Mouse (Mus musculus) liver, embryonic 15.5 days (tissue): ENCODE measurements around the gene Rnf186. TPM values are rescaled to one million over a fixed set of nuclear protein-coding genes. Genes with fewer than 3 reads are reported as not detected.

Experiments
- ATAC-seq: fragments of 200-750 bp; cut with Nextera tagmentation; 2 replicates; pipeline ENCODE4 v1.8.0; 2017; ENCODE audit warnings: moderate number of reproducible peaks, mild to moderate bottlenecking, moderate library complexity; ENCODE audit not compliant: insufficient read depth
- H3K27ac ChIP-seq: fragments of 300-500 bp; sonication (generic); replicated peaks from 2 replicates; pipeline ENCODE4 v1.5.1; 2015; ENCODE audit warnings: mild to moderate bottlenecking, inconsistent platforms
- H3K27me3 ChIP-seq: fragments of 300-500 bp; sonication (generic); 2 replicates; pipeline ENCODE4 v1.6.1; 2015; ENCODE audit warnings: mild to moderate bottlenecking, inconsistent platforms
- H3K36me3 ChIP-seq: fragments of 300-500 bp; sonication (generic); replicated peaks from 2 replicates; pipeline ENCODE4 v1.6.1; 2015; ENCODE audit warnings: moderate library complexity, mild to moderate bottlenecking, inconsistent platforms
- H3K4me1 ChIP-seq: fragments of 300-500 bp; sonication (generic); replicated peaks from 2 replicates; pipeline ENCODE4 v1.6.1; 2015; ENCODE audit warnings: inconsistent platforms
- H3K4me2 ChIP-seq: fragments of 300-500 bp; sonication (generic); 2 replicates; pipeline ENCODE4 v1.6.1; 2015; ENCODE audit warnings: moderate library complexity, mild to moderate bottlenecking, inconsistent platforms
- H3K4me3 ChIP-seq: fragments of 300-500 bp; sonication (generic); replicated peaks from 2 replicates; pipeline ENCODE4 v1.5.1; 2015; ENCODE audit warnings: mild to moderate bottlenecking, inconsistent platforms
- H3K9ac ChIP-seq: fragments of 300-500 bp; sonication (generic); 2 replicates; pipeline ENCODE4 v1.6.1; 2015; ENCODE audit warnings: moderate library complexity, mild to moderate bottlenecking, inconsistent platforms
- H3K9me3 ChIP-seq: fragments of 300-500 bp; sonication (generic); replicated peaks from 2 replicates; pipeline ENCODE4 v1.6.1; 2016; ENCODE audit warnings: inconsistent platforms
- WGBS: fragments of 180-500 bp; shearing (Covaris S2); methylation state at CpG from one replicate; pipeline ENCODE4 v1.1.7; 2015; ENCODE audit warnings: mixed read lengths; ENCODE audit not compliant: insufficient replicate concordance; 5-methylcytosine and 5-hydroxymethylcytosine counted together
- polyA plus RNA-seq: library from polyadenylated mRNA; unstranded; fragments of >200 nt; fragmentation: Nextera tagmentation; extraction: Ambion mirVana; gene quantifications from 2 replicates; pipeline ENCODE4 v1.2.1, GENCODE M21; 2015

Rnf186 gene
- polyA plus RNA-seq, 1 experiment from 2014 or later = 0.33 TPM

DNA sequence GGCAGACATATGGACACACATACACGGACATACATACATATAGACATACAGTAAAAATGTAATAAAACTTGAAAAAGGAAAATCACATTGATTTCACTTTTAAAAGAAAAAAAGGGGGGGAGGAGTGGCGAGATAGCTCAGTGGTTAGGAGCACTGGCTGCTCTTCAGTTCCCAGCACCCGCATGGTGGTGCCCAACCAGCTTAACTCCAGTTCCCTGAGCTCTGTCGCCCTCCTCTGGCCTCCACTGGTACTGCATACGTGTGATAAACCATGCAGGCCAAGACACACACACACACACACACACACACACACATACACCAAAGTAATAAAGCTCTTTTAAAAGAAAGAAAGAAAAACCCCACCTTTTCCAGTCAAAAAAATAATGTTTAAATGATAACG is 47.9 kb downstream of the Rnf186 start:
- no peak overlapping the region for H3K27ac ChIP-seq
- no peak overlapping the region for H3K4me3 ChIP-seq
- peaks cover 5% of the 10 kb centered on the region for H3K4me1 ChIP-seq
- H3K4me2 ChIP-seq = no peak overlapping the region
- no peak overlapping the region for H3K9ac ChIP-seq
- no peaks in the 10 kb centered on the region for H3K36me3 ChIP-seq
- no peaks in the 10 kb centered on the region for H3K27me3 ChIP-seq
- ATAC-seq = no peak
- WGBS = 60% methylated on average over 6 of the region's 6 CpGs
- no peaks in the 10 kb centered on the region for H3K9me3 ChIP-seq

Other genes starting within 250 kb of the Rnf186 start
- not detected in 2 replicates for gene Pla2g2c, start 242.3 kb upstream of the Rnf186 start, polyA plus RNA-seq
- 0.06 and 0.08 TPM in 2 replicates for gene Ubxn10, start 229.9 kb upstream of the Rnf186 start, polyA plus RNA-seq
- gene Pla2g2f, start 209.5 kb upstream of the Rnf186 start, polyA plus RNA-seq = 0.06 TPM in 1 of 2 replicates, not detected in the other
- 0.06 TPM in 1 of 2 replicates, not detected in the other for gene Pla2g2d, start 191.4 kb upstream of the Rnf186 start, polyA plus RNA-seq
- gene Pla2g5, start 103.6 kb upstream of the Rnf186 start, polyA plus RNA-seq = 0.18 TPM in 1 of 2 replicates, not detected in the other
- gene Gm13030, start 93.1 kb upstream of the Rnf186 start, polyA plus RNA-seq = not detected in 2 replicates
- gene Pla2g2e, start 89.2 kb upstream of the Rnf186 start, polyA plus RNA-seq = not detected in 2 replicates
- gene Otud3, start 53.2 kb upstream of the Rnf186 start, polyA plus RNA-seq = 1.4 and 1.6 TPM in 2 replicates
- 2.9 and 3.8 TPM in 2 replicates for gene Tmco4, start 5.8 kb downstream of the Rnf186 start, polyA plus RNA-seq
- not detected in 2 replicates for gene Htr6, start 108.5 kb downstream of the Rnf186 start, polyA plus RNA-seq
- gene Nbl1, start 125.9 kb downstream of the Rnf186 start, polyA plus RNA-seq = 2.6 and 3.0 TPM in 2 replicates
- gene Minos1, start 164.0 kb downstream of the Rnf186 start, polyA plus RNA-seq = 228 and 290 TPM in 2 replicates
- 148 and 153 TPM in 2 replicates for gene Capzb, start 225.8 kb downstream of the Rnf186 start, polyA plus RNA-seq